Mouse (Mus musculus) olfactory bulb, adult 2 months (tissue): ENCODE measurements around the gene Pim1. TPM values are rescaled to one million over a fixed set of nuclear protein-coding genes. Genes with fewer than 3 reads are reported as not detected.

Experiments used
- H3K27ac ChIP-seq: fragments of 200-500 bp; 2 replicates; pipeline ENCODE4 v1.5.1; 2012; ENCODE audit warnings: low read depth, low read length; ENCODE audit not compliant: insufficient read depth
- H3K4me1 ChIP-seq: fragments of 200-500 bp; 2 replicates; pipeline ENCODE4 v1.6.1; 2012; ENCODE audit warnings: low read length; ENCODE audit not compliant: control insufficient read depth, insufficient read depth
- H3K4me3 ChIP-seq: fragments of 200-500 bp; 2 replicates; pipeline ENCODE4 v1.5.1; 2012; ENCODE audit warnings: mild to moderate bottlenecking, low read depth, low read length, moderate library complexity; ENCODE audit not compliant: insufficient read depth
- CTCF ChIP-seq: fragments of 200-500 bp; IDR thresholded peaks from 2 replicates; pipeline ENCODE4 v1.5.1; 2012; ENCODE audit warnings: low read depth, mild to moderate bottlenecking, low read length, moderate library complexity; ENCODE audit not compliant: insufficient read depth
- POLR2A ChIP-seq: fragments of 200-500 bp; IDR thresholded peaks from 2 replicates; pipeline ENCODE4 v1.6.1; 2012; ENCODE audit warnings: mild to moderate bottlenecking, low read depth, low read length, moderate library complexity; ENCODE audit not compliant: insufficient read depth
- WGBS: fragments of 180-500 bp; shearing (Covaris S2); methylation state at CpG from one replicate; pipeline ENCODE4 v1.1.7; 2018; 5-methylcytosine and 5-hydroxymethylcytosine counted together
- polyA plus RNA-seq: library from polyadenylated mRNA; stranded (reverse); fragments of >200 nt; gene quantifications from 2 replicates; pipeline ENCODE4 v1.2.4, GENCODE M21; 2012; ENCODE audit warnings: low replicate concordance; ENCODE audit not compliant: missing spikeins, insufficient read depth, insufficient read length

The Pim1 gene
- polyA plus RNA-seq, 1 experiment, result not detected

DNA sequence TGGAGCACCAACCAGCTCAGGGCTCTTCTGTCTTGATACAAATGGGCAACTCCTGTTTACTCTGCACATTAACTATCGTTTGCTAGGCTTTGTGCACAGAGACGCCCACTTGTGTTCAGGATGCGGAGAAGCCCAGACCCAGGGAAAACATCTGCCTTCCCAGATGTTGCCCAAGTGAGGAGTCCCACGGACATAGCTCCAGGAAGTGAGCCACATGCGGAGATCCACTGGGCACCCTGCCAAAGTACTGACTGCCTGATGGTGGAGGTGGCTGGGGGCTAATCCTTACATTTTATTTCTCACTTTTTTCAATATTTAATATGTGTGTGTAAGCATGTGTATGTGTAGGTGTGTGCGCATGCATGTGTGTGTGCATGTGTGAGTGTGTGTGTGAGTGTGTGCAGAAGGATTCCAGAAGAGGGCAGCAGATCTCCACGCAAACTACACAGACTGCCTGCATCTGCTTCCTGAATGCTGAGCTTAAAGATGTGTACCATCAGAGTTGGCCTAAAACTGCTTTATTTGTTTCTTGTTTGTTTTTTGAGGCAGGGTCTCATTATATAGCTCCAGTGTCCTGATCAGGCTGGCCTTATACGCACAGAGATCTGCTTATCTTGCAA is 38.1 kb downstream of the Pim1 start:
- H3K4me1 ChIP-seq, result no peaks in the 10 kb centered on the region
- H3K4me3 ChIP-seq, result no peak overlapping the region
- H3K27ac ChIP-seq, result no peak overlapping the region
- WGBS, result 57% methylated on average over 8 of the region's 8 CpGs
- TF ChIP-seq CTCF (no peak), POLR2A (no peak)

DNA sequence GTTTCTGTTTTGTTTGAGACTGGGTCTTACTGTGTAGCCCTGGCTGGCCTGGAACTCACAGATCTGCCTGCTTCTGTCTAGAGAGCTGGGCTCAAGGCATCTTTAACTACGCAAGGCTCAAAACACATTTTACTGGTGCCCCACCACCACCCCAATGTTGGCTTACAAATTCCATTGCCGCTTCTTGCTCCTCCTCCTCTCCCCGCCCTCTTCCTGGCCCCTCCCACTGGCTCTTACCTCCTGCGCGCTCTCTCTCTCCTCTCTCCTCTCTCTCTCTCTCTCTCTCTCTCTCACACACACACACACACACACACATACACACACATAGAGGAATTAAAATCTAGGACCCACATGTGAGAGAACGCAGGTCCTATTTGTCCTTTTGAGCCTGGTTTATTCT is 40.0 kb downstream of the Pim1 start:
- TF ChIP-seq CTCF (no peak), POLR2A (no peak)
- Histone ChIP-seq H3K4me3 (no peak overlapping the region), H3K4me1 (no peaks in the 10 kb centered on the region), H3K27ac (no peak overlapping the region)
- 91% methylated on average over 6 of the region's 6 CpGs for WGBS

DNA sequence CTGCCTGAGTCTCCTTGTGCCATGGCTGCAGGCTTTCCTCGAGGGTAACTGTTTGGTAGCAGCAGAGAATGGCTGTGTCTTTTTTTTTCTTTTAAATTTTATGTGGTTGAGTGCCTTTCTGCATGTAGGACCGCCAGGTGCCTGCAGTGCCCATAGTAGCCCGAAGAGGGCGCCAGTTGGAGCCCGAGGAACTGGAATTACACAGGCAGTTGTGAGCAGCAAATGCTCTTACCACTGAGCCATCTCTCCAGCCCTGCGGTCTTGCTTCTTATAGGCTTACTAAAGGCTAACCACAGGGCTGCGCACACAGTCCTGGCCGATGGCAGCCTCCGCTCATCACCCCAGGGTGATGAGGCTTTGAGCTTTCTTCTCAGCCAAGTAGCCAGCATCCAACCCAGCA is 40.7 kb downstream of the Pim1 start:
- Histone ChIP-seq H3K4me1 (no peaks in the 10 kb centered on the region), H3K4me3 (no peak overlapping the region), H3K27ac (no peak overlapping the region)
- WGBS, result 72% methylated on average over 9 of the region's 9 CpGs
- TF ChIP-seq CTCF, result no peak
- no peak for TF ChIP-seq POLR2A

DNA sequence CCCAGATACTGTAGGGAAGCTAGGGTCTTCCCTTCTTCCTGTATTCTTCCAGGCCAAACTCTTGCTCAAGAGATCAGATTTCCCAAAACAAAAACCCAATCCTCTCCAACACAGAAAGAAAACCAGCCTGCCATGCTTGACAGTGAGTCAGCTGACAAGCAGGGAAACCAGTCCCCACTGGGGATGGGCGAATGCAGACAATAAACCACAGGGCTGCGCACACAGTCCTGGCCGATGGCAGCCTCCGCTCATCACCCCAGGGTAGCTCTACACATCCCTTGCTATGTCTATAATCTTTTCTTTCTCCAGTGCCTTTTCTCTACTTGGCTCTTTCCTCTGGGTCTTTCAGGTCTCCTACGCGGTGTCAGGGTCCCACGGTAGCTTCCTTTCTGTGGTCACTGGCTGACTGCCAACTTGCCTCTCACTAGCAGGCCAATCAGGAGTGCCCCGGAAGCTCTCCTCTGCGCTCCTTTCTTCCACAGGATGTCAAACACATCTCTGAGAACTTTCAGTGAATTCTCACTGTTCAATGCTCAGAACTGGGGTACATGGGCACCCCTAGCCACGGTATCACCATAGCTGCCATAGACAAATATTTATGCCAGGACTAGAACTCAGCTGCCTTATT is 41.3 kb downstream of the Pim1 start:
- no peak overlapping the region for H3K4me3 ChIP-seq
- H3K4me1 ChIP-seq, result no peaks in the 10 kb centered on the region
- TF ChIP-seq CTCF (no peak), POLR2A (no peak)
- H3K27ac ChIP-seq, result no peak overlapping the region
- 38% methylated on average over 10 of the region's 10 CpGs for WGBS

DNA sequence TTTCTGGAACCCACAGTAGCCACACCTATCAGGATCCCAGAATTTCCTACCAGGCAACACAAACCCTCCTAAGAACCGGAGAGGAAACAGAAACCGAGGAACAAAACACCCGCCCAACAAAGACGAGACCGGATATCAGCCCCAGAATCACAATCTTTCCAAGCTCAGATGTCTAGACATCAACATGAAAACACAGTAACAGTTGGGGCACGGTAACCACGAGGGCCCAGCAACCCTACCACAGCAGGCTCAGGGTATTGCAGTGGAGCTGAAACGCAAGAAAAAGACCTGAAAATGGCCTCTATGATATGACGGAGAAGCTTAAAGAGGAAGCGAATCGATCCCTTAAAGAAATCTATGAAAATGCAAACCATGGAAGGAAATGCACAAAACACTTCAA is 43.3 kb downstream of the Pim1 start:
- no peaks in the 10 kb centered on the region for H3K4me1 ChIP-seq
- H3K4me3 ChIP-seq, result no peak overlapping the region
- H3K27ac ChIP-seq, result no peak overlapping the region
- 91% methylated on average over 11 of the region's 11 CpGs for WGBS
- TF ChIP-seq CTCF, result no peak
- TF ChIP-seq POLR2A, result no peak

- TF ChIP-seq CTCF (no peak), POLR2A (no peak)
- H3K27ac ChIP-seq, result no peak overlapping the region
- WGBS, result 93% methylated on average over 8 of the region's 8 CpGs
- H3K4me3 ChIP-seq, result no peak overlapping the region
- H3K4me1 ChIP-seq, result no peaks in the 10 kb centered on the region
Measured at GRCm38 (mm10) chr17:29540426-29540825, 49.9 kb downstream of the Pim1 start.

GRCm38 (mm10) chr17:29541419-29541818 is 50.9 kb downstream of the Pim1 start:
- TF ChIP-seq CTCF, result no peak
- TF ChIP-seq POLR2A, result no peak
- Histone ChIP-seq H3K4me1 (no peaks in the 10 kb centered on the region), H3K27ac (no peak overlapping the region), H3K4me3 (no peak overlapping the region)
- WGBS, result 49% methylated on average over 14 of the region's 14 CpGs

GRCm38 (mm10) chr17:29542831-29543690 is 52.5 kb downstream of the Pim1 start:
- TF ChIP-seq POLR2A (no peak), CTCF (no peak)
- Histone ChIP-seq H3K27ac (no peak overlapping the region), H3K4me1 (no peaks in the 10 kb centered on the region), H3K4me3 (no peak overlapping the region)
- 82% methylated on average over 19 of the region's 19 CpGs for WGBS

DNA sequence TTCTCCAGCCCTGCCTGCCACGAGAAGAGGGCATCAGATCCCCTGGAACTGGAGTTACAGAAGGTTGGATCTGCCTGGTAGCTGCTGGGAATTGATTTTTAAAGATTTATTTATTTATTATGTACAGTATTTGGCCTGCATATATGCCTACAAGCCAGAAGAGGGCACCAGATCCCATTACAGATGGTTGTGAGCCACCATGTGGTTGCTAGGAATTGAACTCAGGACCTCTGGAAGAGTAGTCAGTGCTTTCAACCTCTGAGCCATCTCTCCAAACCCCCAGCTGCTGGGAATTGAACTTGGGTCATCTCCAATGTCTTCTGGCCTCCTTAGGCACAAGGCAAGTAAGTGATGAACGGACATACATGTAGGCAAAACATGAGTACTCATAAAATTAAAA is 53.5 kb downstream of the Pim1 start:
- no peak overlapping the region for H3K4me3 ChIP-seq
- H3K4me1 ChIP-seq, result no peaks in the 10 kb centered on the region
- TF ChIP-seq POLR2A (no peak), CTCF (no peak)
- H3K27ac ChIP-seq, result no peak overlapping the region
- WGBS, result 89% methylated on average over 2 of the region's 2 CpGs
